11 mouse cellular contexts compared by ENCODE assay signal in genomic region chr8:115522527-115522926, GRCm38 (mm10).
DNase-seq lines count a peak whose midpoint lies in the region.
"Had no signal": no experiment of that assay in that cellular context is flagged by ENCODE, and none has a peak within 500 bp of the region (broad histone marks: within the 10 kb centered on the region; RNA-seq: fewer than 3 reads in every experiment).

No protein-coding gene starts in this region.

- DNase-seq in embryo, embryonic 11 days, result peak; percentile 9
- DNase-seq in embryo, embryonic 10.5 days (ENCODE audit: low spot score), result no peak
- DNase-seq in testis, postnatal 10 days (ENCODE audit: low spot score), result peak; percentile 40
- DNase-seq in testis, postnatal 14 days (ENCODE audit: low spot score), result no peak
- DNase-seq in lung, postnatal 25 days (ENCODE audit: low spot score), result peak; percentile 32
- DNase-seq in right cerebral cortex, postnatal 36 days (ENCODE audit: low spot score in 2 of 2), result no peak
- DNase-seq in right cerebral cortex, postnatal 4 days, result no peak
- no peak for DNase-seq in spleen, adult 12 weeks (ENCODE audit: low spot score)
- DNase-seq: cerebellum, adult 9-11 months; midbrain, embryonic 14.5 days; retina, postnatal 1 day had no signal

Comparison
In these comparisons a context has a peak if more than half of its experiments do, and no peak if none do; other contexts are left out.
1. DNase-seq: peak in embryo, embryonic 11 days (single experiment), testis, postnatal 10 days (single experiment) and lung, postnatal 25 days (single experiment); none in embryo, embryonic 10.5 days (single experiment), testis, postnatal 14 days (single experiment), right cerebral cortex, postnatal 36 days (0 of 2), right cerebral cortex, postnatal 4 days (single experiment) and spleen, adult 12 weeks (single experiment).